In genomic region chr5:142608259-142608988, GRCm38 (mm10) we compare ENCODE assay signal across 8 mouse cellular contexts. TPM values are rescaled to one million over a fixed set of nuclear protein-coding genes. Genes with fewer than 3 reads are reported as not detected.
DNase-seq lines count a peak whose midpoint lies in the region; ATAC-seq and TF ChIP-seq lines count a peak whose summit lies in the region.

Gene Mmd2 (minus strand): TSS chr5:142608800.

- no peak for TF ChIP-seq POLR2A in lung, adult 2 months (IDR thresholded peaks at IDR 0.05; ENCODE audit: borderline replicate concordance, extremely low read depth, low read depth, low read length)

- H3K4me1 ChIP-seq in lung, embryonic 15.5 days = peaks cover 7% of the 10 kb centered on the region; the same call in 1 of the 2 replicates
- no peaks in the 10 kb centered on the region for H3K4me1 ChIP-seq in lung, adult 2 months (ENCODE audit: control insufficient read depth, insufficient read depth, low read length)
- peaks cover 12% of the 10 kb centered on the region for H3K4me1 ChIP-seq in neural tube, embryonic 15.5 days

- intact Hi-C loops in left cerebral cortex, postnatal 4 days (cut with DNase I) = no loop called here

- H3K4me3 ChIP-seq in lung, embryonic 15.5 days = peak within 1 kb of the TSS; percentile 34
- H3K4me3 ChIP-seq in lung, adult 2 months (replicated peaks; ENCODE audit: extremely low read depth, low read depth, low read length) = no peak within 1 kb of the TSS
- peak within 1 kb of the TSS; percentile 42 for H3K4me3 ChIP-seq in neural tube, embryonic 15.5 days (replicated peaks)

- H3K27ac ChIP-seq in lung, embryonic 15.5 days = no peak within 1 kb of the TSS
- peak within 1 kb of the TSS; percentile 29 for H3K27ac ChIP-seq in neural tube, embryonic 15.5 days (replicated peaks)

- H3K9ac ChIP-seq in lung, embryonic 15.5 days = 0 out of 2 replicates have a peak within 1 kb of the TSS, but pooled peaks have one; percentile 19
- peak within 1 kb of the TSS; percentile 48 for H3K9ac ChIP-seq in neural tube, embryonic 15.5 days (replicated peaks)

- peak within 1 kb of the TSS; percentile 73 for H3K4me2 ChIP-seq in lung, embryonic 15.5 days
- peak within 1 kb of the TSS; percentile 86 for H3K4me2 ChIP-seq in neural tube, embryonic 15.5 days

- no peak for DNase-seq in lung, adult 2 months
- peak; percentile 77 to 82 for DNase-seq in cerebellum, postnatal 10 days
- peak; percentile 55 to 69 for DNase-seq in frontal cortex, postnatal 36 days (ENCODE audit: low spot score in 2 of 2)
- peak; percentile 67 for DNase-seq in left cerebral cortex, postnatal 4 days
- no peak for DNase-seq in gastrocnemius, adult 18-20 months (ENCODE audit: low spot score)

- WGBS in lung, embryonic 15.5 days = 3% methylated on average over 42 of the region's 42 CpGs
- WGBS in lung, adult 2 months = 7% methylated on average over 42 of the region's 42 CpGs
- 3% methylated on average over 39 of the region's 42 CpGs for WGBS in neural tube, embryonic 15.5 days

- H3K27me3 ChIP-seq in lung, embryonic 15.5 days = peaks cover 31% of the 10 kb centered on the region
- H3K27me3 ChIP-seq in neural tube, embryonic 15.5 days (replicated peaks) = peaks cover 3% of the 10 kb centered on the region; the same call in 1 of the 2 replicates

- no peak for TF ChIP-seq CTCF in lung, adult 2 months (IDR thresholded peaks at IDR 0.05; ENCODE audit: insufficient read depth, low read length)

- ATAC-seq in lung, embryonic 15.5 days (ENCODE audit: borderline replicate concordance, extremely low read depth, low FRiP score, low TSS enrichment) = peak; percentile 49; the same call in 1 of the 2 replicates
- peak; percentile 84 for ATAC-seq in neural tube, embryonic 15.5 days (ENCODE audit: low FRiP score)
- no peak for ATAC-seq in CD4-positive, CD25-positive, alpha-beta regulatory T cell, adult 4 months

- no peaks in the 10 kb centered on the region for H3K9me3 ChIP-seq in lung, embryonic 15.5 days
- H3K9me3 ChIP-seq in neural tube, embryonic 15.5 days (replicated peaks) = no peaks in the 10 kb centered on the region

- H3K36me3 ChIP-seq in lung, embryonic 15.5 days = no peaks in the 10 kb centered on the region
- H3K36me3 ChIP-seq in neural tube, embryonic 15.5 days = no peaks in the 10 kb centered on the region

RNA-seq across cellular contexts. Expression of gene Mmd2, which starts in this region (rescaled TPM):
- 0.35 and 0.59 TPM in 2 replicates for polyA plus RNA-seq in lung, embryonic 15.5 days (2015; fragmentation: Nextera tagmentation; extraction: Ambion mirVana)
- 0.03 and 0.14 TPM in 2 replicates for polyA plus RNA-seq in lung, adult 2 months (2012; rRNA removed)
- total RNA-seq in left cerebral cortex, postnatal 4 days (2021) = 10 to 100 TPM; 76.5 to 90.3 TPM
- 57.8 and 59.2 TPM in 2 replicates for polyA plus RNA-seq in neural tube, embryonic 15.5 days (2015; fragmentation: Nextera tagmentation; extraction: Ambion mirVana)
- not detected for total RNA-seq in gastrocnemius, adult 18-20 months (2021)
- not detected for polyA plus RNA-seq in CD4-positive, CD25-positive, alpha-beta regulatory T cell, adult 4 months (2017; shearing (Covaris generic))

Comparison
In these comparisons a context has a peak if more than half of its experiments do, and no peak if none do; other contexts are left out.
1. RNA of gene Mmd2 (total RNA-seq): 76.5 to 90.3 TPM in left cerebral cortex, postnatal 4 days; not detected in gastrocnemius, adult 18-20 months; every median in the first group is over 10 times any median in the second.
2. RNA of gene Mmd2 (polyA plus RNA-seq): 57.8 to 59.2 TPM in neural tube, embryonic 15.5 days; 0.35 to 0.59 TPM in lung, embryonic 15.5 days, 0.03 to 0.14 TPM in lung, adult 2 months and not detected in CD4-positive, CD25-positive, alpha-beta regulatory T cell, adult 4 months; every median in the first group is over 10 times any median in the second.
3. Peak in ATAC-seq, H3K4me3 ChIP-seq, H3K9ac ChIP-seq and H3K4me2 ChIP-seq in lung, embryonic 15.5 days; RNA of the gene not detected or under 1 TPM.
4. DNase-seq: peak in cerebellum, postnatal 10 days (2 of 2), frontal cortex, postnatal 36 days (2 of 2) and left cerebral cortex, postnatal 4 days (single experiment); none in lung, adult 2 months (single experiment) and gastrocnemius, adult 18-20 months (single experiment).